Mouse (Mus musculus) left cerebral cortex, postnatal 14 days (tissue): ENCODE results near the gene Gfm2. TPM values are rescaled to one million over a fixed set of nuclear protein-coding genes. Genes with fewer than 3 reads are reported as not detected.
"Not testable (repeated sequence)": the region's sequence is repeated elsewhere in the genome, so short reads cannot be mapped to it uniquely, and the experiment has no call there.

ENCODE experiments used
- DNase-seq, 2 experiments: peaks; one replicate each; pipeline ENCODE4 v3.0.0; 2021 to 2022; ENCODE audit warnings: low spot score in 2 of 2, mixed read lengths in 1 of 2
- intact Hi-C: fragments of 180-260 bp; cut with DNase I; formaldehyde crosslinking; loops from one replicate; pipeline ENCODE4 v1.15.1; 2025
- long read RNA-seq, 2 experiments: library from polyadenylated mRNA; stranded (forward); transcript quantifications; one replicate each; pipeline ENCODE4 v2.0.0; 2021
- total RNA-seq, 2 experiments: library from RNA; stranded (reverse); gene quantifications; 2 replicates each; pipeline ENCODE4 v1.2.3; 2021

The Gfm2 gene
- total RNA-seq = 10 to 100 TPM; 26.6 to 27.6 TPM
- long read RNA-seq, experiment 1, transcript Gfm2-208 (21 exons, 3,157 nt) = major isoform, 12 of 29 reads
- long read RNA-seq, experiment 1, partial matches to known transcripts = 4 of 29 reads
- long read RNA-seq, experiment 1, other reads (novel, unspliced or antisense) = 13 of 29 reads
- long read RNA-seq, experiment 2, transcript Gfm2-208 (21 exons, 3,157 nt) = major isoform, 5 of 16 reads
- long read RNA-seq, experiment 2, partial matches to known transcripts = 4 of 16 reads
- long read RNA-seq, experiment 2, other reads (novel, unspliced or antisense) = 6 of 16 reads

DNA sequence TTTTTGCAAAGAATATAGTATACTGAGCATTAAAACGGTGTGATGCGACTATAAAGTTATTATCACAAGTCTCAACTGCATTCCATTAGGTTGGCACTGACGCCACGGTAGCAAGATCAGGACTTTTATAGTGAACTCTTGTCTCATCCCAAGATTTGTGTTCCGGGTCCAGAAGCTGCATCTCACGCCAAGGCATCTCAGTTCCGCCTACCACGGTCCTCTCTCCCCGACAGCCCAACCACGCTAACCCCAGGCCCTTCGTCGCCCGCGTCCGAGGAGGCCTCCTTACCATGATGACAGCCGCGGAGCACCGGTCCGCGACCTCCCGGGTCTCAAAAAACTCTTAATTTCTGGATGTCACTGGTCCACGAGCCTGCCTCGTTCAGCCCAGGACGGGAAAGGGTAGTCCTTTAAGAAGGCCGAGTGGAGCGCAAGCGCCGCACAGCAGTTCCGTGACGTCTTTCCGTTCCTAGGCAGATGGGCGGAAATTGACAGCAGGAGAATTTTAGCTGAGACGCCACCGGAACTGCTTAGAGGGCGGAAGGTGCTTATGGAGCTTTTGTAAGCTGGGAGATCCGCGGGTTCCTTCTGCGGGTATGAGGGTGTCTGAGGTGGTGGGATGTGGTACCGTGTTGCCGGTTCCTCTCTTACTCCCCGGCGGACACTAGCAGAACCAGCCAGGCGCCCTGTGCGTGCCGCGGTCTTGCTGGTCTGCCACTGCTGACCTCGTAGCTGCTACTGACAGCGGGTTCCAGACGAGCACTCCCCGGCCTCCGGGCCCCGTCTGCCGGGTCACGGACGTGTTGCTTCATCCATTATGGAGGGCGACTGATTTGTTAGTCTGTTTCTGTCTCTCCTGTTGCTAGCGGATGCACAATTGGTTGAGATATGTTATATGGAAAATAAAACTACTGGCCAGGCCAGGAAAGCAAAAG is at the start of gene Gfm2, which contains the start of gene Nsa2:
Gfm2 (plus strand) TSS at position 472 of the 935 bp plus-strand sequence.
Nsa2 (minus strand) TSS at position 472 of the 935 bp plus-strand sequence.
- intact Hi-C loops = no loop called here
- peak; percentile 91 to 94 for DNase-seq

DNA sequence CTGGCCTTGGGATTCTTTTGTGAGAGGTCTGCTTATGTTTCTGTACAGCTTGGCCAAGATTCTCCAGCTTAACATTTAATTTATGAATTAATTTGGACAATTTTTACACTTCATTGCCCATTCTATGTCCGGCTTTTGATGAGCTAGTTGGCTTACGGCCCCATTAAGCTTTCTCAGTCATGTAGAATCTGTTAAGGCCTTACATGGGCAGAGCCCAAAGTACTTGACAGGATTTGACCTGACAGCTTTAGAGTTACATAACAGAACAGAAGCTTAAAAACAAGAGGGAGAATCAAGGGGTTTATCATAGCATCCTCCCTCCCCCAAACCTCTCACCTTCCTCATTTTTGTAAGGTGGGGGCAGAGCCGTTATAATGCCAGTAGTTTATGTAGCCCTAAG is 49.6 kb upstream of the Gfm2 start:
- no peak for DNase-seq
- intact Hi-C loops = no loop called here

DNA sequence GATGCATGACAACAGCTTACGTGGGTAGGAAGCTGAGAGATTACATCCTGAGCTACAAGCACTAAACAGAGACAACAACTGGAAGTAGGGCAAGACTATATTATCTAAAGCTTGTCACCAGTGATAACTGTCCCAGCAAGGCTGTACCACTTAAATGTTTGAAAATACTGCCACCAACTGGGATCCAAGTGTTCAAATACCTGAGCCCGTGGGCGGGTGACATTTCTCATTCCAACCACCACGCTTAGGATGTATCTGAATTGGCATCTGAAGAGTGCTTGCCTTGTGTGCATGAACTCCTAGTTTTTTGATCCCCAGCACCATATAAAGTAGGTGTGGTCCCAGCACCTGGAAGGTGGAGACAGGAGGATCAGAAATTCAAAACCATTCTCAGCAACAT is 42.0 kb upstream of the Gfm2 start:
- intact Hi-C loops = no loop called here
- no peak for DNase-seq

DNA sequence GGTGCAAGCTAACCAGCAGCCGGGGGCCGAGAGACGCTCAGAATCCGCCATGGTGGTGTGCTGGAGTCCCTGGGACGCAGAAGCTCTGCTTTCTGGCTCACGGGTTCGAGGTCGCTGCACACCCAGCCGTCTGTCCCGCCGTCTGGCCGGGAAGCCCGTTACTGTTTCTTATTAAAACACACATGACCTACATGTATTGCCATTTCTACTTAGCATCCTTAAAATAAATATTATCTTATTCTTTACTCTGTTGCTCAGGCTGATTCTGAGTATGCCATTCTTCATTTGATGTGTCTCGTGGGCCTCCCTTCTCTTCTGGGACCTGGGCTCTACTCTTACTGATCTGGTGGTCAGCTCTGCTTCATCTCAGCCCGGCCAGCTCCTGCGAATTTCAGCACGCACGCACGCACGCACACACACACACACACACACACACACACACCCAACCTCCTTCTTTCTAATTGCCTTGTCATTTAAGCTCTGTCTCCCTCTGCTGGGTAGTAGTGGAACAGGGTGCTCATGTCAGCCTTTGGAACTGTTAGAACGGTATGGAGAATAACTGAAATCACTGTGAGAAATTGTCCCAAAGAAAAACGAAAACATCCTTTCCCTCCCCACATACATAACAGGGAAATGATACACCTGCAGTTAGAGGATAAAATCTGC is 38.4 kb upstream of the Gfm2 start, which contains the start of gene Gm6169:
Gm6169 (minus strand) TSS at position 51 of the 666 bp plus-strand sequence.
- peak; percentile 83 to 92 for DNase-seq
- intact Hi-C loops = no loop called here

DNA sequence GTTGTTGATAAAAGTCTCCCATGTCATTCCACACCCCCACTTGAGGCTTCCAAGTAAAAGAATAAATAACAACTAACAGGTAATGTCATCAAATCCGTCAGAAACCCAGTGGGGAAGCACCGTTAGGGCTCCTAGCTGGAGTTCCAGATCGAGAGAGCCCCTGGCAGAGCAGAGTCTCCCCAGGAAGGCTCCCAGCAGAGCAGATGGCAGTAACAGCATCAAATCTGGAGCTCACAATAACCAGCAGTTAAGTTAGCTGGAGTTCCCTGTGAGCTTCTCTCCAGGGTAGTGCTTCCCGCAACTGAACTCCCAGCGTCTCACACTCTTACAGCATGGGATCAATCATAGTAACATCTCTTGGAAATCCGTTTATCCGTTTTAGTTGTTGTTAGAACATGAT is 32.7 kb upstream of the Gfm2 start:
- intact Hi-C loops = no loop called here

DNA sequence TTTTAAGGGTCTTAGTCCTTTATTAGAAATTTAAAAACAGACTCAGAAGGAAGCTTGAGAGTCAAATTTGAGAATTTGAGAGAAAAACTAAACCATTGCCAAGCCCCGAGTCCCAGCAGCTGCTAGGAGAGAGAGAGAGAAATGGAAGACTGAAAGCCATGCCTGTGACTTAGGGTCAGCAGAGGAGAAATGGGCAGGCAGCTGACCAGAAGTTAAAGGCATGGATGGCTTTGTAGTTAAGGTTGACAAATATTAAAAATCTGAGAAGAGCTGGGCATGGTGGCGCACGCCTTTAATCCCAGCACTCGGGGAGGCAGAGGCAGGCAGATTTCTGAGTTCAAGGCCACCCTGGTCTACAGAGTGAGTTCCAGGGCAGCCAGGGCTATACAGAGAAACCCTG is 30.0 kb upstream of the Gfm2 start:
- DNase-seq, intact Hi-C loops: not testable (repeated sequence)

More for the DNA sequence above, 32.7 kb upstream of the Gfm2 start:
- no peak for DNase-seq

DNA sequence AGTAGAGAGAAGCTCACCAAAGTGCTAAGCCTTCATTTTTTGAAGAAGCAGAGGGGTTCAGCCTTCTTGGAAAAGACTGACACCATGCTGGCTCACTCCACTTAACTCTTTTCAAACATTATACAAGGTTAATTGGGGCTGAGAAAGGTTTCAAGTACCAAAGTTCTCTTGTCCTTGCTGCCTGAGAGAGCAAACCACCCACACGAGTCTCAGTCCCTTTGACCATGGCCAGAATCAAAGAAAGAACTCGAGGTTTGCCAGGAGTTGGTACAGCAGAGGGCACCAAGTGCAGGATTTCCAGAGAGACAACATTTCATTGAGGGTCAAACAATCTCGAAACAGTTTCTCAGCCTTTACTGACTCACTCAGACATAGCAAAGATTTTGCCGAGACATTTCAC is 28.7 kb upstream of the Gfm2 start:
- no peak for DNase-seq
- intact Hi-C loops = no loop called here

DNA sequence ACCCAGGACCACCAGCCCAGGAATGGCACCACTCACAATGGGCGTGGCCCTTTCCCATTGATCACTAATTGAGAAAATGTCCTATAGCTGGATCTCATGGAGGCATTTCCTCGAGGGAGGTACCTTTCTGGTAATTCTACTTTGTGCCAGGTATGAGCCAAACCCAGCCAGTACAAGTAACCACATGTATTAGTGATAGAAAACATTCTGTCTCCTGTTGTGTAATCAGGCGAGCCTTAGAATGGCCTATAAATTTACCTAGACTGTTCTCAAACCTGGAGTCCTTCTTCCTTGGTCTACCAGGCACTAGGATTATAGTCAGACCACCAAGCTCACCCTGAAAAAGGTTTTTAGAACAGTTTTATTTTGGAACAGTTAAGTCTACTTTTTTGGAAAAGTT is 16.4 kb upstream of the Gfm2 start:
- intact Hi-C loops = loop anchor here (10.0 kb wide), 1 partner anchor 467 kb away; no protein-coding TSS in a partner anchor
- DNase-seq = no peak

DNA sequence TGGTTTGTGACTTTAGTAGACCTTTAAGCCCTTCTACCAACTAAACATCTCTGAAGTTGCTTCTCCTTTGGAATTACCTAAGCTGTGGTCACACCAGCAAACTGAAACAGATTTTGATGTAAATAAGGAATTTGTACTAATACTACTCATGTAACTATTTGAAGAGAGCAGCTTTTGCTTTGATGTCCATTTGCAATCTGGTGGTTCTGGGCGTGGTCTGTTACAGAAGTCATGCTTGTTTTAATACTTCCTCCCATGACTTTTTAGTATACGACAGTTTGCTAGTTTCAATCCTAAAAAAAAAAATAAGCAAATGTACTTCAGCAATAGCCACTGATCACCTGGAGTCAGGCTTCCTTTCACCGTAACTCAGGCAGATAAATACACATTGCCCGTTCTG is 8.1 kb upstream of the Gfm2 start:
- intact Hi-C loops = loop anchor here (10.0 kb wide), 1 partner anchor 475 kb away; no protein-coding TSS in a partner anchor

DNA sequence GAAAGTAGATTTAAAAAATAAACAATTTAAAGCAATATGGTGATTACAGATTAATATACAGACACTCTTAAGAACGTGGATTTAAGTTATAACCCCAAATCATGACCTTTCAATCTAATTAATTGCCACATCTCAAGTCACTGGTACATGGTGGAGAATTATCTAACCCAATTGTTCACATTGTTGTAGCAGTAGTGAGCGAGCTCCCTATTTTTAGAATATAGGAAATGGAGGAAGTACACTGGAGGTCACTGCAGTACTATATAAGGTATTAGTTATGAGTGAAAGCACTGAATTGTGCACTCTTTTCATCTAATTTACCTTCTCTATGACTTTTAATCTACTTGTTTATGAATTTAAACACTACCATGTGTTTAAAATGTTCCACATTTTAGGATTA is 7.3 kb upstream of the Gfm2 start:
- intact Hi-C loops, DNase-seq: not testable (repeated sequence)

More for the DNA sequence above, 8.1 kb upstream of the Gfm2 start:
- DNase-seq = not testable (repeated sequence)

DNA sequence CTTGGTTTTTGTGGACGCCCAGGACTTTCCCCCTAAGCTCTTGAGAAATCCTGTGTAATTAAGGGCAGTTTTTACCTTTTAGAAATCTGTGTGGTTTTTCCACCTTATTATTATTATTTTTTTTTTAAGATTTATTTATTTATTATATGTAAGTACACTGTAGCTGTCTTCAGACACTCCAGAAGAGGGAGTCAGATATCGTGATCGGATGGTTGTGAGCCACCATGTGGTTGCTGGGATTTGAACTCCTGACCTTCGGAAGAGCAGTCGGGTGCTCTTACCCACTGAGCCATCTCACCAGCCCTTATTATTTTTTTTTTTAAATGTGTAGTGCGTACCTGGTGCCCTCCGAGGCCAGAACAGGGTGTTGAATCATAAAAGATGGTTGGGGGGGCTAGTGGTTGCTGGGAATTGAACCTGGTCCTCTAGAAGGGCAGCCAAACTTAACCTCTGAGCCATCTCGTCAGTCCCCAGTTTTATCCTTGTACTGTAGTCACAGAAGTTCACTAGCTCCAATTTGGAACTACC is 731 bp downstream of the Gfm2 start:
- intact Hi-C loops, DNase-seq: not testable (repeated sequence)

DNA sequence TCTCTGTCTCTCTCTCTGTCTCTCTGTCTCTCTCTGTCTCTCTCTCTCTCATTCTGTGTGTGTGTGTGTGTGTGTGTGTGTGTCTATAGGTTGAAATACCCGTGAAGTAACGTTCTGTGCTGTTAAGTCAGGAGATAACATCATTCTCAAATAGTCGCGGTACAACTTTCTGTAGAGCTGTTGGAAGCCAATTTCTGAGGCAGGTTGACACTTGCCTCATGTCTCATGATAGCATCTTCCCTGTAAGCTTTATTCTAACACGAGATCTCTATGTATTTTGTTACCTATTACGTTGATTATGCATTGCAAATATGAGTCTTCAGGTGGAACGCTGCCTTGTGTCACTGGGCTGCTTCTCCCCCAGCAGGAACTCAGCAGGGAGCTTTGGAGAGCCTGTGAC is 4.6 kb downstream of the Gfm2 start:
- no peak for DNase-seq
- intact Hi-C loops = no loop called here

DNA sequence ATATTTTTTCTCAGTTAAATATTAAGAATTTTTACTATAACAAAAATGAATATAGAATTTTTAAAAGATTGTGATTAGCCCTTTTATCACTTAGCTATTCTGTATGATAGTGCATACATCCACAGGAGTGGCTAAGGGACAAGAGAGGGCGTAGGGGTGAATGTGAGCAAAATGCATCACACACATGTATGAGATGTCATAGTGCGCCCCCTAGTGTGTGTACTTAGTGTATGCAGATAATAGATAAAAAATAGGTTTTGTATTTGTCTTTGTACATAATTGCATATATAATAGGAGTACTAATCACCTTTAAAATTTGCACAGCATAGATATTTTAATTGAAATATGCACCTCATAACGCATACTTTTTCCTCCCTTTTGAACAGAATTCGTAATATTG is 8.1 kb downstream of the Gfm2 start:
- peak; percentile 33 to 37 for DNase-seq
- intact Hi-C loops = no loop called here

DNA sequence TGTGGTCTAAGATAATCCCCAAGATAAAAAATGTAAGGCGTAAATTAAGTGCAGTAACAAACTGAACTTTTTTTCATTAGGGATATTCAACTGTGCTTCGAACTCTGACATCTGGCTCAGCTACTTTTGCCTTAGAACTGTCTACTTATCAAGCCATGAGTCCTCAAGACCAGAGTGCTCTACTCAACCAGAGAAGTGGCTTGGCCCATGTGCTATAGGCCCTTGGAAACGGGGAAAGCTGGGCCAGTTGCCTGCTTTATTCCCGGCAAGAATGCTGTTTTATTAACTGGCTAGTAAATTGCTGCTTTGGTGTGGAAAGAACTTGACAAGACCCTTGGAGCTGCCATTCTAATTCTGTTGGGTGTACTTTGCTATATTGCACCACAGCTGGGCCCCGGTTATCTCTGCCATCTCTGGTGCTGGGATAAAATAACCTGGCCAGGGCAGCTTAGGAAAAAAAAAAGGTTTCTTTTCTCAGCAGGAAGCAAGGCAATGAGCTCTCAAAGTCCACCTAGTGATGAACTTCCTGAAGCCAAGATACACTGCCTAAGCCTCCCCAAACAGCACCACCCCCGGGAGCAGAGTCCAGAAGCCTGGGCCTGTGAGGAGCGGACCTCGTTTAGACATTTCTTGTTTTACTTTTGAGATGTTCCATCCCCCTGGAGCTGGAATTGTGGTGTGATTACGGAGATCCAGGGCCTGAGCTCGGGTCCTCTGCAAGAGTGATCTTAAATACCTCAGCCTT is 38.0 kb downstream of the Gfm2 start:
- no peak for DNase-seq
- intact Hi-C loops = no loop called here

DNA sequence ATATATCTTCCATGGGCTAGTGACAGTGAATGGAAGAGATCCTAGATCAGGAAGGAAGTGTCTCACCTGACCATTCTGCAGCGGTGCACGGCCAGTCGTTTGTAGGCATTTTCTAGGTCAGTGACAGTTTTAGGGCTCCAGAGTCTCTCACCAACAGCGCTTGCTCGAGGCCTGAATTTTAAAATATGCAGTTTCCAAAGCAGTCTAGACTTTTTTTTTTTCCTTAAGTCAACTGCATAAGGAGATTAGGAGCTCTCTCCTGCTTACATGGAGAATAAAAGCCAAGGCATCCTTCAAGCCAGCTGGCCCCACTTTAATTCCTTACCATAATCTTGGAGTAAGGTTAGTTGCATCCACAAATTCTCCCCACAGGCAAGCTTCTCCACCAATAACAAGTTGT is 39.0 kb downstream of the Gfm2 start:
- intact Hi-C loops = no loop called here
- DNase-seq = no peak

DNA sequence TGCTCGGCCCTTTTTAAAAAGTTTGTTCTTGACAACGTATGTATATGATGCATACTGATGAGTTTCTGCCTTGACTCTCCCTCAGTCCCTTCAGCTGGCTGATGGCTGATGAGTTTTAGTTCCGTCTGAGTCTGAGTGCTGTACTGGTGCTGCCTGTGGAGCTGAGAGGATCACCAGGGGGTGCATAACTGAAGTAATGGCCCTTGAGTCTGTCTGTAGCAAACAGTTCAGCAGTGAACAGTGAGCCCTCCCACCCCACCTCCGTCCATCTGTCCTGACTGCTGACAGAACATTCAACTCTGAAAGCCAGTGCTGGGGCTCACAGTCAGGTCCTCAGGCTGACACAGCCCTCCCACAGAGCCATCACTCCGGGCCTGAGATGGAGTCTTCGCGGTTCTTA is 41.2 kb downstream of the Gfm2 start:
- intact Hi-C loops = no loop called here

DNA sequence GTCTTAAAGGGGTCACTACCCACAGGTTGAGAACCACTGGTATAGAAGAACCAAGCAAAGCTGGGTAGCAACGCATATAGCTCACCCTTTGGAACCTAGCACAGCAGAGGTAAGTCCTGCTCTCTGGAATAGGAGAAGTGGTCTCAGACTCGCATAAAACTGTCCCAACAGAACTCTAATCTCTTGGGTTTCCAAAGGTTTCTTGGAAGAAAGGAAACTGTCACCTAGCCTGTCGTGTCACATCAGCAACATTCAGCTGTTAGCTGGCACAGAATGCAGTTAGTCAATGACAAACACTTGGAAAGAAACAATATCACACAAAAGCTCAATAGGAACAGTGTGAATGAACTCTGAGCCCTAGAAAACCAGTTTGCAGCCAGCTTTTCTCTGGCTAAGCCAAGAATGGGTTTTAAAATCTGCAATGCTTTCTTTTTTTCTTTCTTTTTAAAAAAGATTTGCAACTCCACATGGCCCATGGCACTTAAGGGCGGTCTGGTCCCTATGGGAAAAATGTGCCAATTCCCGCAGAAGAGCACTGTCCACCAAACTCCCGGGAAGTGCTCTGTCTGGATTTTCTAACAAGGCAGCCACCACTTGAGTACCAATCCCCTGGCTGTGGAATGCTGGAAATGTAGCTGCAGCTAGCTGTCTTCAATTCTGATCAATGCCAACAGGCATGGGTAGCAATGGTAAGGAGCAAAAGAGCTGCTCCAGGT is 42.5 kb downstream of the Gfm2 start:
- intact Hi-C loops = no loop called here
- DNase-seq = no peak

More for the DNA sequence above, 41.2 kb downstream of the Gfm2 start:
- no peak for DNase-seq

DNA sequence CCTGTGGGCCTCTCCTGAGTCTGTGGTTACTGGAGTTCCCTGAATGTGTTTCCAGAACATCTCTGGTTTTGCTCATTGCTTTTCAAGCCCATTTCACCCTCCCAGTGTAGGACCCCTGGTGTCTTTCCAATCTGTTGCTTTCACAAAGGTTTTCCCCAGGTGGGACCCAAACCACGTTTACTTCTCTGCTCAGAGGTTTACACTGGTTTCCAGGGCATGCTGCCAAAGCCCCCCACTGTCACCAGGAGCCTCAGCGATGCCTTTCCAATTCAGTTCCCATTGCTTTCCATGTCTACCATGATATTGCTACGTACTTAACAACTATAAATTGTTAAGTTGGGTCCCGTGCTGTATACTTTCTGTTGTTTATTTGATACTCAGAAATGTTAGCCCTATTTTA is 45.1 kb downstream of the Gfm2 start:
- no peak for DNase-seq
- intact Hi-C loops = no loop called here
